In the genomic region with DNA sequence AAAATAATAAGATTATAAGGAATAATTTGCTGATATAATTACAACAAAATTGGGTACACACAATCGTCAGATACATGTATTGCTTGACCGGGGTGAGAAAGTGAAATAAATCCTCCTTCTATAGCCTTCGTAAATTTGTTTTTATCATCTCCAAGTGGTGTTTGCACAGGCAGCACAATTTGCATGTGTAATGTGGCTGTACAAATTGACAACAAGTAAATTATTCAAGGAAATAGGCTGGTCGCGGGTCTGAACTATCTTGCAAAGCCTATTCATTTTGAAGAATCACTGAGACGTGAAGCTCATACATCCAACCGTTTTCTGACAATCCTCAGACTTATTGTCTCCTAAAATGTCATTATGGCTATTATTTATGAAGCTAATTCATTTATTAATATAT, we compare ENCODE assay signal across 26 mouse cellular contexts. TPM values are rescaled to one million over a fixed set of nuclear protein-coding genes. Genes with fewer than 3 reads are reported as not detected.
DNase-seq lines count a peak whose midpoint lies in the region; ATAC-seq lines count a peak whose summit lies in the region.
"Had no signal": no experiment of that assay in that cellular context is flagged by ENCODE, and none has a peak within 500 bp of the region (broad histone marks: within the 10 kb centered on the region; RNA-seq: fewer than 3 reads in every experiment).

No protein-coding gene starts in this region.

- WGBS in forebrain, embryonic 14.5 days: 12% methylated on average over 7 of the region's 7 CpGs
- 52% methylated on average over 7 of the region's 7 CpGs for WGBS in forebrain, embryonic 11.5 days
- 45% methylated on average over 7 of the region's 7 CpGs for WGBS in midbrain, embryonic 12.5 days
- WGBS in midbrain, embryonic 11.5 days: 59% methylated on average over 7 of the region's 7 CpGs
- 30% methylated on average over 7 of the region's 7 CpGs for whole genome bisulfite sequencing in hindbrain, embryonic 15.5 days
- 31% methylated on average over 7 of the region's 7 CpGs for WGBS in neural tube, embryonic 13.5 days

- H3K4me1 ChIP-seq in forebrain, embryonic 14.5 days (ENCODE audit: control insufficient read depth, insufficient read depth, low read length): peaks cover 8% of the 10 kb centered on the region; the same call in 1 of the 2 replicates
- H3K4me1 ChIP-seq in forebrain, embryonic 11.5 days (replicated peaks; ENCODE audit: control insufficient read depth, insufficient read depth, low read length): no peaks in the 10 kb centered on the region
- H3K4me1 ChIP-seq in midbrain, embryonic 12.5 days: peaks cover 10% of the 10 kb centered on the region; the same call in 1 of the 2 replicates
- H3K4me1 ChIP-seq in midbrain, embryonic 11.5 days (ENCODE audit: control insufficient read depth, insufficient read depth, low read length): no peaks in the 10 kb centered on the region
- 0 out of 2 replicates have a peak, but pooled peaks cover 6% of the 10 kb centered on the region for H3K4me1 ChIP-seq in hindbrain, embryonic 15.5 days (replicated peaks)
- H3K4me1 ChIP-seq in neural tube, embryonic 13.5 days (replicated peaks): peaks cover 12% of the 10 kb centered on the region; the same call in 1 of the 2 replicates
- H3K4me1 ChIP-seq: embryonic facial prominence, embryonic 10.5 days; embryonic facial prominence, embryonic 15.5 days; heart, embryonic 10.5 days; heart, embryonic 15.5 days; lung, embryonic 15.5 days had no signal

- H3K4me3 ChIP-seq in forebrain, embryonic 14.5 days (ENCODE audit: low read depth, low read length): no peak overlapping the region
- no peak overlapping the region for H3K4me3 ChIP-seq in forebrain, embryonic 11.5 days (ENCODE audit: low read depth, low read length)
- H3K4me3 ChIP-seq in midbrain, embryonic 12.5 days: no peak overlapping the region
- no peak overlapping the region for H3K4me3 ChIP-seq in midbrain, embryonic 11.5 days (ENCODE audit: low read depth, low read length)
- no peak overlapping the region for H3K4me3 ChIP-seq in hindbrain, embryonic 15.5 days
- no peak overlapping the region for H3K4me3 ChIP-seq in neural tube, embryonic 13.5 days
- H3K4me3 ChIP-seq: embryonic facial prominence, embryonic 10.5 days; embryonic facial prominence, embryonic 15.5 days; heart, embryonic 10.5 days; heart, embryonic 15.5 days; layer of hippocampus, adult 2 months; limb, embryonic 13.5 days; lung, embryonic 15.5 days had no signal

- H3K9me3 ChIP-seq in forebrain, embryonic 14.5 days (replicated peaks; ENCODE audit: control insufficient read depth, low read length): no peaks in the 10 kb centered on the region
- H3K9me3 ChIP-seq in forebrain, embryonic 11.5 days (ENCODE audit: control insufficient read depth, low read length): no peaks in the 10 kb centered on the region
- H3K9me3 ChIP-seq in midbrain, embryonic 12.5 days: no peaks in the 10 kb centered on the region
- H3K9me3 ChIP-seq in midbrain, embryonic 11.5 days (ENCODE audit: control insufficient read depth, low read length): no peaks in the 10 kb centered on the region
- H3K9me3 ChIP-seq in hindbrain, embryonic 15.5 days: no peaks in the 10 kb centered on the region
- no peaks in the 10 kb centered on the region for H3K9me3 ChIP-seq in neural tube, embryonic 13.5 days
- H3K9me3 ChIP-seq: embryonic facial prominence, embryonic 10.5 days; embryonic facial prominence, embryonic 15.5 days; heart, embryonic 10.5 days; heart, embryonic 15.5 days; limb, embryonic 13.5 days; lung, embryonic 15.5 days had no signal

- H3K27ac ChIP-seq in forebrain, embryonic 14.5 days (ENCODE audit: low read depth, low read length): no peak overlapping the region
- no peak overlapping the region for H3K27ac ChIP-seq in forebrain, embryonic 11.5 days (ENCODE audit: low read depth, low read length)
- peak overlapping the region; percentile 52 for H3K27ac ChIP-seq in midbrain, embryonic 12.5 days (replicated peaks)
- H3K27ac ChIP-seq in midbrain, embryonic 11.5 days (ENCODE audit: low read depth, low read length): no peak overlapping the region
- 0 out of 2 replicates have a peak overlapping the region, but pooled peaks have one; percentile 20 for H3K27ac ChIP-seq in hindbrain, embryonic 15.5 days (replicated peaks)
- H3K27ac ChIP-seq in neural tube, embryonic 13.5 days (replicated peaks): peak overlapping the region; percentile 7; the same call in 1 of the 2 replicates
- H3K27ac ChIP-seq: embryonic facial prominence, embryonic 10.5 days; embryonic facial prominence, embryonic 15.5 days; heart, embryonic 10.5 days; heart, embryonic 15.5 days; layer of hippocampus, adult 2 months; limb, embryonic 13.5 days; lung, embryonic 15.5 days had no signal

- 0 out of 2 replicates have a peak, but pooled peaks have one; percentile 29 for ATAC-seq in forebrain, embryonic 14.5 days
- ATAC-seq in forebrain, embryonic 11.5 days (replicated peaks; ENCODE audit: low FRiP score): no peak
- no peak for ATAC-seq in midbrain, embryonic 12.5 days (ENCODE audit: low FRiP score, low read depth)
- no peak for ATAC-seq in midbrain, embryonic 11.5 days (ENCODE audit: low FRiP score)
- ATAC-seq in hindbrain, embryonic 15.5 days (ENCODE audit: low FRiP score, low read depth): 0 out of 2 replicates have a peak, but pooled peaks have one; percentile 8
- ATAC-seq in neural tube, embryonic 13.5 days (ENCODE audit: low read depth): peak; percentile 56
- ATAC-seq: CD4-positive, CD25-positive, alpha-beta regulatory T cell, adult 4 months had no signal

- H3K9ac ChIP-seq in forebrain, embryonic 14.5 days (ENCODE audit: low read length): no peak overlapping the region
- H3K9ac ChIP-seq in forebrain, embryonic 11.5 days (ENCODE audit: low read length): no peak overlapping the region
- H3K9ac ChIP-seq in midbrain, embryonic 12.5 days (replicated peaks): no peak overlapping the region
- H3K9ac ChIP-seq in midbrain, embryonic 11.5 days (ENCODE audit: low read length): no peak overlapping the region
- H3K9ac ChIP-seq in hindbrain, embryonic 15.5 days: no peak overlapping the region
- H3K9ac ChIP-seq in neural tube, embryonic 13.5 days: no peak overlapping the region
- H3K9ac ChIP-seq: embryonic facial prominence, embryonic 15.5 days; heart, embryonic 15.5 days; limb, embryonic 13.5 days; lung, embryonic 15.5 days had no signal

- H3K36me3 ChIP-seq in forebrain, embryonic 14.5 days (ENCODE audit: control insufficient read depth, insufficient read depth, low read length): no peaks in the 10 kb centered on the region
- H3K36me3 ChIP-seq in forebrain, embryonic 11.5 days (ENCODE audit: control insufficient read depth, insufficient read depth, low read length): no peaks in the 10 kb centered on the region
- H3K36me3 ChIP-seq in midbrain, embryonic 12.5 days: no peaks in the 10 kb centered on the region
- no peaks in the 10 kb centered on the region for H3K36me3 ChIP-seq in midbrain, embryonic 11.5 days (ENCODE audit: control insufficient read depth, insufficient read depth, low read length)
- no peaks in the 10 kb centered on the region for H3K36me3 ChIP-seq in hindbrain, embryonic 15.5 days
- no peaks in the 10 kb centered on the region for H3K36me3 ChIP-seq in neural tube, embryonic 13.5 days
- H3K36me3 ChIP-seq: embryonic facial prominence, embryonic 10.5 days; embryonic facial prominence, embryonic 15.5 days; heart, embryonic 10.5 days; heart, embryonic 15.5 days; limb, embryonic 13.5 days; lung, embryonic 15.5 days had no signal

- H3K27me3 ChIP-seq in forebrain, embryonic 14.5 days (replicated peaks; ENCODE audit: control insufficient read depth, insufficient read depth, low read length): no peaks in the 10 kb centered on the region
- H3K27me3 ChIP-seq in forebrain, embryonic 11.5 days (ENCODE audit: control insufficient read depth, insufficient read depth, low read length): no peaks in the 10 kb centered on the region
- H3K27me3 ChIP-seq in midbrain, embryonic 12.5 days: no peaks in the 10 kb centered on the region
- H3K27me3 ChIP-seq in midbrain, embryonic 11.5 days (ENCODE audit: control insufficient read depth, insufficient read depth, low read length): no peaks in the 10 kb centered on the region
- no peaks in the 10 kb centered on the region for H3K27me3 ChIP-seq in hindbrain, embryonic 15.5 days
- no peaks in the 10 kb centered on the region for H3K27me3 ChIP-seq in neural tube, embryonic 13.5 days
- H3K27me3 ChIP-seq: embryonic facial prominence, embryonic 15.5 days; heart, embryonic 15.5 days; lung, embryonic 15.5 days had no signal

- no peak overlapping the region for H3K4me2 ChIP-seq in forebrain, embryonic 14.5 days (ENCODE audit: low read length)
- no peak overlapping the region for H3K4me2 ChIP-seq in forebrain, embryonic 11.5 days (ENCODE audit: low read depth, low read length, severe bottlenecking)
- no peak overlapping the region for H3K4me2 ChIP-seq in midbrain, embryonic 12.5 days (replicated peaks)
- no peak overlapping the region for H3K4me2 ChIP-seq in midbrain, embryonic 11.5 days
- no peak overlapping the region for H3K4me2 ChIP-seq in hindbrain, embryonic 15.5 days
- no peak overlapping the region for H3K4me2 ChIP-seq in neural tube, embryonic 13.5 days
- H3K4me2 ChIP-seq: embryonic facial prominence, embryonic 15.5 days; heart, embryonic 15.5 days; limb, embryonic 13.5 days; liver, embryonic 11.5 days; lung, embryonic 15.5 days had no signal

- peak; percentile 59 for DNase-seq in forebrain, embryonic 14.5 days (ENCODE audit: low spot score)
- DNase-seq in forebrain, embryonic 11.5 days (ENCODE audit: low spot score): no peak
- DNase-seq in midbrain, embryonic 11.5 days (ENCODE audit: low spot score, missing footprints): no peak
- no peak for DNase-seq in urinary bladder, postnatal 4 days (ENCODE audit: low spot score in 2 of 2)
- DNase-seq in left cerebral cortex, adult 18-20 months (ENCODE audit: low spot score in 2 of 2): no peak
- DNase-seq: adrenal gland, postnatal 14 days; cerebellum, adult 2 months; cerebellum, postnatal 14 days; gastrocnemius, postnatal 25 days; heart, adult 11 months; kidney, adult 18-20 months; kidney, postnatal 36 days; thymus, adult 2 months; thymus, postnatal 36 days had no signal

RNA-seq across cellular contexts. Expression of a gene that starts 16.1 kb away (rescaled TPM):
- 56.3 and 58.6 TPM in 2 replicates for polyA plus RNA-seq in forebrain, embryonic 14.5 days (2014; fragmentation: Nextera tagmentation; extraction: Ambion mirVana)
- polyA plus RNA-seq in forebrain, embryonic 11.5 days (2014; fragmentation: Nextera tagmentation; extraction: Ambion mirVana): 74.8 and 94.2 TPM in 2 replicates
- polyA plus RNA-seq in midbrain, embryonic 12.5 days (2016; fragmentation: Nextera tagmentation; extraction: Ambion mirVana): 93.0 and 99.2 TPM in 2 replicates
- polyA plus RNA-seq in midbrain, embryonic 11.5 days (2014; fragmentation: Nextera tagmentation; extraction: Ambion mirVana): 93.7 and 113 TPM in 2 replicates
- 56.8 and 58.3 TPM in 2 replicates for polyA plus RNA-seq in hindbrain, embryonic 15.5 days (2015; fragmentation: Nextera tagmentation; extraction: Ambion mirVana)
- polyA plus RNA-seq in neural tube, embryonic 13.5 days (2015; fragmentation: Nextera tagmentation; extraction: Ambion mirVana): 74.6 and 75.0 TPM in 2 replicates
- total RNA-seq in left cerebral cortex, adult 18-20 months (2021): 10 to 100 TPM; 24.3 to 31.3 TPM

Comparison
In these comparisons a context has a peak if more than half of its experiments do, and no peak if none do; other contexts are left out.
1. ATAC-seq: peak in forebrain, embryonic 14.5 days (single experiment), hindbrain, embryonic 15.5 days (single experiment) and neural tube, embryonic 13.5 days (single experiment); none in forebrain, embryonic 11.5 days (single experiment), midbrain, embryonic 12.5 days (single experiment) and midbrain, embryonic 11.5 days (single experiment).
2. H3K27ac ChIP-seq: peak in midbrain, embryonic 12.5 days (single experiment), hindbrain, embryonic 15.5 days (single experiment) and neural tube, embryonic 13.5 days (single experiment); none in forebrain, embryonic 14.5 days (single experiment), forebrain, embryonic 11.5 days (single experiment) and midbrain, embryonic 11.5 days (single experiment).